Mouse (Mus musculus) bone marrow, adult 2 months (tissue): ENCODE results near the gene Zfp950.

Source experiments
- CTCF ChIP-seq: fragments of 200-500 bp; IDR thresholded peaks from 2 replicates; pipeline ENCODE4 v1.5.1; 2011; ENCODE audit warnings: low read length, control low read depth; ENCODE audit not compliant: control insufficient read depth, insufficient read depth
- POLR2A ChIP-seq: fragments of 200-500 bp; IDR thresholded peaks from 2 replicates; pipeline ENCODE4 v1.6.1; 2011; ENCODE audit warnings: low read depth, mild to moderate bottlenecking, control low read depth, low read length, borderline replicate concordance; ENCODE audit not compliant: control insufficient read depth

GRCm38 (mm10) chr19:61151701-61152420, 11.2 kb upstream of the Zfp950 start:
- TF ChIP-seq POLR2A, result no peak
- no peak for TF ChIP-seq CTCF
